Mouse (Mus musculus): Measurements from ENCODE around the gene Exosc3.
A peak's percentile ranks its signal among the peaks of the same experiment; 100 is the strongest.

The Exosc3 gene

DNA sequence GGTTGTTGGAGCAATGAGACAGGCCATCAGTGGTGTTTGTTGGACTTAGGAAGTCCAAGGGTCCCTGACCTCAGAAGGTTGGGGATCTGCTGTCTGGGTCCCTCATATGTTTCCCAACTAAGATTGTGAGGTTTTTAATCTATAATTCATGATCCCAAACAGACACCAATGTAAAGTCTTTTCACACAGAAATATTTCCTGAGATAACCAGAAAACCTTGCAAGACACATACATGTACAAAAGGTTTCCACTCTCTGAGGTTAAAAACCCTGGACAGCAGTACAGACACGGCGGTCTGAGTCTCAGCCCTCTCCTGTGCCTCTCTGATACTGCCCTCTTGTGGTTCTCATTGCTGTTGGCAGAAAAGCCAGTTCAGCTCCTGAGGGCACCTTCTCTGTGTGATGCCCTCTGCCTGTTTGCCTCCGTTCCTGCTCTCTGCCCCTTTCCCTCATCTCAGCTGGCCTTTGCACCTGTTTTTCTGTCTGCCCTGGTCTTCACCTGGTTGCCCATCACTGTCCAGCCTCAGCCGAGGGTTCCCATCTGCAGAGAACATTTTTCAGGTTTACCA, 62.5 kb downstream of the Exosc3 start:
- peak; percentile 68 for DNase-seq (ENCODE audit: low read depth, low spot score)

GRCm38 (mm10) chr4:45279292-45279691, 63.2 kb downstream of the Exosc3 start:
- peak; percentile 39 for DNase-seq (ENCODE audit: low read depth, low spot score)

DNA sequence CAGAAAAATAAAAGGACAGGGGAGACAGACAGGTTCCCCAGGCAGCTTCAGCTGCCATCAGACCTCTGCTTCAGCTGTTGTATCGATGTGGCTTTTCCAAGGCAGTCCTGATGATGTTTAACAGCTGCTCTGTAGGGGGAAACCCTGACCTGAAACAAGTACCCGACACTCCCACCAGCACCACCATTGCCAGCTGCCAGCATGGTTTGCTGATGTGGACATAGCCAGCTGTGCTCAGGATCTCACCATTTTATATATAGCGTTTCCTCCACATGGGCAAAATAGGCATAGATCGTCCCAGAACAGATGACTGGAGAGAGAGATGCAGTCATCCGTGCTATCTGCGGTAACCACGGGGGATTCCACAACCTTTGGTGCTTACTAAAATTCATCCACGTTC, 66.8 kb downstream of the Exosc3 start:
- DNase-seq (ENCODE audit: low read depth, low spot score) = no peak

GRCm38 (mm10) chr4:45271041-45271452, 71.5 kb downstream of the Exosc3 start:
- no peak for DNase-seq (ENCODE audit: low read depth, low spot score)

- no peak for DNase-seq (ENCODE audit: low read depth, low spot score)
Observed at GRCm38 (mm10) chr4:45267883-45268282, 74.6 kb downstream of the Exosc3 start.

Data from ES-CJ7 (cell line).